Mouse (Mus musculus): ENCODE data around the gene Agrp.

Agrp gene

DNA sequence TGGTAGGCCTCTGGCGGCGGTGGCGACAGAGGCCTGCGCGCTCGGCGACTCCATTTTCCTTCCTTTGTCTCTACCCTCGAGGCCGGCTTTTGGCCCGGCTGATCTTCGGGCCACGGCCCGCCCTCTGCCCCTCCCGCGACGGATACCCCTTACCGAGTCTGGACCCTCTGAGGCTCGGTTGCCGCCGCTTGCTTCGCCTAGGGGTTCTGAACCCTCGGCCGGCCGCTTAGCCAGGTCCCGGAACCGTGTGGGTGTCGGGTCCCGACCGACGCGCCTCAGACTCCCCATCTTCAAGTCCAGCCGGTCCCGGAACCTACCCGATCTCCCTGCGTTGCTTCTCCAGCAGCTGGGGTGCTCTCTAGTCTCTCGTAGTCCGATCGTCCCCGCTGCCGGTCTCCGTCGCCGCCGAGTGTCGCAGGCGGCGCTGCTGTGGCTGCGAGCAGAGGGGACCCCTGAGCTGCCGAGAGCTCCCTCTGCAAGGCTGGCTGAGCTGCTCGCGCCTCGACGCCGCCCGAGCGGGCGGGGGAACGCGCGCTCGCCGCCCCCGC, at the start of gene Agrp:
TSS of gene Agrp (minus strand) at position 431 of the 548 bp plus-strand sequence.
- DNase-seq (ENCODE audit: low spot score in 2 of 2), result peak in 1 of 2 experiments; percentile 49

- DNase-seq (ENCODE audit: low spot score in 2 of 2), result no peak
Measured at GRCm38 (mm10) chr8:105686551-105686950, 49.4 kb upstream of the Agrp start.

- no peak for DNase-seq (ENCODE audit: low spot score in 2 of 2)
Measured at GRCm38 (mm10) chr8:105685796-105686308, 48.7 kb upstream of the Agrp start, which contains the start of gene Carmil2. Gene Carmil2 (plus strand): TSS chr8:105686274.

DNA sequence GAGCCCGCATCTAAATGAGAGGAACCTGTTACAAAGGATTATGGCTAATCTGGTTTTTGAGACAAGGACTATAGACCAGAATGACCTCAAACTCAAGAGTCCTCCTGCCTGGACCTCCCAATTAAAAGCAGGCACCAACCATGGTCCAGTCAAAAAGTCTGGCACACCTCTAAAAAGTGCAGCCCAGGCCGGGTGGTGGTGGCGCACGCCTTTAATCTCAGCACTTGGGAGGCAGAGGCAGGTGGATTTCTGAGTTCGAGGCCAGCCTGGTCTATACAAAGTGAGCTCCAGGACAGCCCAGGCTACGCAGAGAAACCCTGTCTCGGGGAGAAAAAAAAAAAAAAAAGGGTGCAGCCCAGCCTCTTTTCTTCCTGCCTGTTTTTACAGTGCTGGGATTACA, 48.1 kb upstream of the Agrp start:
- no peak for DNase-seq (ENCODE audit: low spot score in 2 of 2)

- no peak for DNase-seq (ENCODE audit: low spot score in 2 of 2)
Measured at GRCm38 (mm10) chr8:105677891-105678290, 40.7 kb upstream of the Agrp start.

DNA sequence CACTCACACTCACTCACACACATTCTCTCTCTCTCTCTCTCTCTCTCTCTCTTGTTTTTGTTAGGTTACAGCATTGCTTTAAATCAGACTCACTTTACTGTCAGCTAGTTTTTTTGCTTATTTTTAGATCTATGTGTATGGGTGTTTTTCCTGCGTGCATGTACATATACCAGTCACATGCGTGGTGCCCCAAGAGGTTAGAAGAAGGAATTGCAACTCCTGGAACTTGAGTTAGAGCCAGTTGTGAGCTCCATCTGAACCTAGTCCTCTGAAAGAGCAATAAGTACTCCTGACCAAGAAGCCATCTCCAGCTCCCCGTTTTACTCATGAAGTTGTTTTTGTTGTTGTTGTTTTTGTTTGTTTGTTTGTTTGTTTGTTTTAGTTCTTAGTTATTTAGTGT, 24.0 kb upstream of the Agrp start:
- no peak for DNase-seq (ENCODE audit: low spot score in 2 of 2)

DNA sequence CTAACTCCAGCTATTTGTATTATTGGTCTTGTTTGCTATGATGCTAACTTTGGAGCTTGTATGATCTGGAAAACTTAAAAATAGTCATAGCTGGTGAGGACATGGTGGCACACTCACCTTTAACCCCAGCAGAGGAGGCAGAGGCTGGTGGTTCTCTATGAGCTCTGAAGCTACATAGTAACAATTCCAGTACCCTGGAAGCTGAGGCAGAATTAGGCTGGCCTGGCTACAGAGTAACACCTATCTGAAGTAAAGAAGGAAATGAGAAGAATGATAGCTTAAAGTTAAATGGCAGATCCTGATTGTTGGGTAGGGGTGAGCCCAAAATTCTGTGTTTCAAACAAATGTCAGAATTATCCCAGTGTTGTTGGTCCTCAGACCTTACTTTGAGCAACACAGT, 20.4 kb upstream of the Agrp start:
- DNase-seq (ENCODE audit: low spot score in 2 of 2), result no peak

DNA sequence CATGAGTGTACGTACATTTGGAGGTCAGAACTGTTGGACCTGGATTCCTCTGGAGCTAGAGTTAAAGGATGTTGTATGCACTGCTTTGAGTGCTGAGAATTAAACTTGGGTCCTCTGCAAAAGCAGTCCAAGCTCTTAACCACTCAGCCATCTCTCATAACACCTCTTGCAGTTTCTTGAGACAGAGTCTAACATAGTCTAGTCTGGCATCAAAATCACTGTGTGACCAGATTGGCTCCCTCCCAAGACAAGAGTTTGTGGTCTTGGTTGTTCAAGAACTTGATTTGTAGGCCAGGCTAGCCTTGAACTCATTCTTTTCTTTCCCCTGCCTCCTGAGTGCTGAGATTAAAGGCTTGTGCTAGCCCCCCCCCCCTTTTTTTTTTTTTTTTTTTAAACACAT, 11.7 kb upstream of the Agrp start:
- no peak for DNase-seq (ENCODE audit: low spot score in 2 of 2)

- DNase-seq (ENCODE audit: low spot score in 2 of 2), result no peak
Measured at GRCm38 (mm10) chr8:105645205-105645604, 8.0 kb upstream of the Agrp start.

- no peak for DNase-seq (ENCODE audit: low spot score in 2 of 2)
Measured at GRCm38 (mm10) chr8:105640511-105640910, 3.3 kb upstream of the Agrp start.

DNA sequence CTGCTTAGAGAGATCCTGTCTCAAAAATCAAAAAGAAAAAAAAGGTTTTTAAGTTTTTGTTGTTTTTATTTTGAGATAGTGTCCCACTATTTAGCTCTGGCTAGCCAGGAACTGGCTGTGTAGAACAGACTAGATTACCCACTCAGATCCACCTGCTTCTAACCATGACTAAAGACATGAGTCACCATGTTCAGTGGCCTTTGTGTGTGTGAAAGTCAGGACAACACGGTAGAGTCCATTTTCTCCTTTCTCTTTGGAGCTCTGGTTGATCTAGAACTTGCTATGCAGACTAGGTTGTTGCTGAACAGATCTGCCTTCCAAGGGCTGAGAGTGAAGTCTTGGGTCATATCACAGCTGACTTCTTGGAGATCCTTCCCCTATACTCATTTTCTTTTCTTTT, 2.6 kb upstream of the Agrp start:
- DNase-seq (ENCODE audit: low spot score in 2 of 2), result no peak

GRCm38 (mm10) chr8:105638510-105638909, 1.3 kb upstream of the Agrp start:
- DNase-seq (ENCODE audit: low spot score in 2 of 2), result no peak

GRCm38 (mm10) chr8:105637601-105638041, 428 bp upstream of the Agrp start:
- DNase-seq (ENCODE audit: low spot score in 2 of 2), result no peak

GRCm38 (mm10) chr8:105636018-105636962, 903 bp downstream of the Agrp start, which contains the start of gene Ctcf:
Gene Ctcf (plus strand): TSS chr8:105636568.
- peak; percentile 87 to 88 for DNase-seq (ENCODE audit: low spot score in 2 of 2)

DNA sequence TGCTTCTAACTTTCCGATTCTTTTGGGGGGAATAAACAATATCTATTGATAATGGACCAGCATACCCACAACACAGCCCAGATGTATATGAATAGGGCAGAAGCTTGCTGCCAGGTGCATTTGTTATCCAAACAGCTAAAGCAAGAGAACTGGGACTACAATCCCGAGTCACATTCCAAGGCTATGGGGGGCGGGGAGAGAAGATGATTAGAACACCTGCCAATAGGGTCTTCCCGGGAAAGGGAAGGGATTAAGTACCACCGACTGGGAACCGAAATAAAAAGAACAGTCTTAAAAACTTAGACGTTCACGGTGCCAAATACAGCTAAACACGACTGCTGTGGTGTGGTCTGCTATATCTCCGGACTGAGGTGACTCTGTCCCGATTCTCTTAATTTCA, 1.7 kb downstream of the Agrp start:
- peak in 1 of 2 experiments; percentile 17 for DNase-seq (ENCODE audit: low spot score in 2 of 2)

DNA sequence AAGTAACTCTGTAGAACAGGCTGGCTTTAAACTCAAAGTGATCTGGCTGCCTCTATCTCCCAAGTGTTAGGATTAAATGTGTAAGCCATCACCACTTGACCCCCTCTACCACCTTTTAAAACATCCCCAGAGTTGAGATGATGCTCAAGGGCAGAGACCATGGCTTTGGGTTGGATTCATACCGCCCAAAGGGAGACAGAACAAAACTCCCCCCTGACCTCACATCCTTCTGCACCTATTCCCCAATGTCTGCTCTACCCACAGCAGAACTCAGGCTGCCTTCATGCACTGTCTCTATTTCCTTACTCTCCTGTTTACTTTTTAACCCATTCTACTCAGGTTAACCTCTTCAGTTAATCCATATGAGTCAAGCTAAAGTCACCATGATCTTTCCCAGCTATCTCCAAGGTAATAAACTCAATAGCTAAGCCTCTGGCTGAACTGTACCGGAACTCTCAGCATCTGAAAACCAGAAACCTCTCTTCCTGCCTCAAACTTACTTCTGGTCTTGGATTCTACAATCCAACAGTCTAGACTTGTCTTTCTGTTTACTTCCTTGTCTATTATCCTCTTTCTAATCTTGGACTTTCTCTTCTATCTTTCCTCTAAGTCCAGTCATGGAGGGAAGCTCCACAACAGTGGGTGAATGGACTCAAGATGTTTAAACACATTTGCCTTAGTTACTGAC, 2.3 kb downstream of the Agrp start:
- no peak for DNase-seq (ENCODE audit: low spot score in 2 of 2)

- DNase-seq (ENCODE audit: low spot score in 2 of 2), result no peak
Measured at GRCm38 (mm10) chr8:105629337-105629736, 7.9 kb downstream of the Agrp start.

DNA sequence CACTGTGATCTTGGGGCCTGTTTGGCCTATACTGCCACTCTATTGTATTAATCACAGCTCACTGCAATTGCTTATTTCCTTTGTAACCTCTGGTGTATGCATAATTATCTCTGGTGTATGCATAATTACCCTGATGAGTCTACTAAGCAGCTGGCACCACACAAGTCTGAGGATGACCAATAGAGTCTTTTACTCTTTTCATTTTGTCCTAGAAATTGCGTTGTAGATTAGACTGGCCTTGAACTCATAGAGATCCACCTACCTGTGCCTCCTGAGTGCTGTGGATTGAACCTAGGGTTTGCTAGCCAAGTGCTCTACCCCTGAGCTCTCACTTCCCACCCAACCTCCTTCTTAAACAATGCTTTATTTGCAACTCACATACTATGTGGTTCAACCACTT, 11.1 kb downstream of the Agrp start:
- no peak for DNase-seq (ENCODE audit: low spot score in 2 of 2)

GRCm38 (mm10) chr8:105624831-105625230, 12.4 kb downstream of the Agrp start:
- no peak for DNase-seq (ENCODE audit: low spot score in 2 of 2)

DNA sequence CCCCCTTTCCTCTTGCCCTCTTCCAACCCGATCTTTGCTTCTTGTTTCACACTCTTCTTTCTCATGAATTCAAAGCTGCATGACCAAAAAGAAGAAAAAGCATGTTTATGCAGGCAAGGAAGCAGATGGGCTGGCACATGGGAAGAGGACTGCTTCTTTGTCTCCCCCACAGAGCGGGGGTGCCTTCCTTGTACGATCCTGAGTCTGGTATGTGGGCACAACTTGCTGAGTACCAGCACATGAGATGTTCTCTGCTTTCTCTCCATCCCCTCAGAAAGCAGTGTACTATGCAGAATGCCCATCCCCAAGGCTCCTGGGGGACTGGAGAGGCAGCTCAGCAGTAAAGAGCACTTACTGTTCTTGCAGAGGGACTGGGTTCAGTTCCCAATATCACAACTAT, 12.8 kb downstream of the Agrp start:
- DNase-seq (ENCODE audit: low spot score in 2 of 2), result peak; percentile 87 to 88

- no peak for DNase-seq (ENCODE audit: low spot score in 2 of 2)
Measured at GRCm38 (mm10) chr8:105623679-105624245, 13.4 kb downstream of the Agrp start.

DNA sequence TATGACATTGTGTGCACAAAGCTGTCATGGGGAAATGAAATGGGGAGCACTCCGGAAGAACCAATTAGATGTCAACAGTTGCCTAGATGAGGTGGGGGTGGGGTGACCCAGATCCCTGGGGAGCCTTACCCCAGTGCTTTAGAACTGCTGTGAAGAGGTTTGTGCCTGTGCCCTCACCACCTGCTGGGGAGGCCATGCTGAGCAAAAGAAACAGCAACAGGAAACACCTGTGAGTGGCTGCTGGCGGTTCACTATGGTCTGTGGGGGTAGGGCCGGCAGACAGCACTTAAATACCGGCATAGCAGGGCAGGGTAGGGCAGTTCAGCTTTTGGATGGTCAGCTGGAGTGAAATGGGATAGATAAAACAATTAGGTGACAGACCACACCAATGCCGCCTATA, 14.1 kb downstream of the Agrp start:
- no peak for DNase-seq (ENCODE audit: low spot score in 2 of 2)

Measured in right cerebral cortex, adult 2 months (tissue).